Mouse (Mus musculus) embryonic fibroblast, embryonic 13.5 days (primary cell): ENCODE results near the gene Atp6v1g2.

ENCODE experiments used
- CTCF ChIP-seq: IDR thresholded peaks from 2 replicates; pipeline ENCODE4 v1.5.1; 2011; ENCODE audit warnings: mild to moderate bottlenecking, control low read depth, low read length, moderate library complexity, borderline replicate concordance; ENCODE audit not compliant: insufficient read depth
- POLR2A ChIP-seq: IDR thresholded peaks from 2 replicates; pipeline ENCODE4 v1.6.1; 2011; ENCODE audit warnings: low read depth, mild to moderate bottlenecking, control low read depth, low read length, moderate library complexity

GRCm38 (mm10) chr17:35225456-35225855, 8.0 kb upstream of the Atp6v1g2 start:
- TF ChIP-seq POLR2A (no peak), CTCF (no peak)
